Comparison of ENCODE assay signal across 34 mouse cellular contexts in the genomic region with DNA sequence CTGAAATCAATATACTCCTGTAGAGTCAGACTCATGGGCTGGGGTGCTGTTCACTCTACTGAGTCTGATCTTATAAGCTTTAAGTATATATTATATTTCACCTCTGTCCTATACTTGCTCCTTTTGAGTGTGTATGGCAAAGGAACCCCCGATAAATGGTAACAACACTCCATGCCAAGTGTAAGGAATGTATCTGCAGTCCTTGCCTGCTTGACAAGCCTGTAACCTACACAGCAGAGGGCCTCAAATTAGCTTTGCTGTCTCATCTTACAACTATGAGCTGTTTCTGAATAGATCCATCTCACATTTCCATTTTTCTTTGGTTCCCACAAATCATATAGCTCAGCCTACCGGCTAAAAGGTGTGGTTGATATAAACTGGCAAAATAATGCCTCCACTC. TPM values are rescaled to one million over a fixed set of nuclear protein-coding genes. Genes with fewer than 3 reads are reported as not detected.
"Had no signal": no experiment of that assay in that cellular context is flagged by ENCODE, and none has a peak within 500 bp of the region (broad histone marks: within the 10 kb centered on the region; RNA-seq: fewer than 3 reads in every experiment).

No protein-coding gene starts in this region.

- H3K27me3 ChIP-seq: heart, embryonic 12.5 days; heart, embryonic 13.5 days; heart, embryonic 15.5 days; hindbrain, embryonic 12.5 days; hindbrain, embryonic 13.5 days; hindbrain, embryonic 15.5 days; intestine, embryonic 15.5 days; kidney, embryonic 15.5 days had no signal

- H3K27ac ChIP-seq: heart, embryonic 13.5 days; heart, embryonic 15.5 days; hindbrain, embryonic 10.5 days; hindbrain, embryonic 12.5 days; hindbrain, embryonic 13.5 days; hindbrain, embryonic 14.5 days; hindbrain, embryonic 15.5 days; hindbrain, postnatal 0 days; intestine, embryonic 15.5 days; kidney, embryonic 15.5 days; kidney, postnatal 0 days; layer of hippocampus, adult 2 months; left cerebral cortex, adult 2 months had no signal

- H3K4me2 ChIP-seq: heart, embryonic 12.5 days; heart, embryonic 13.5 days; heart, embryonic 15.5 days; hindbrain, embryonic 12.5 days; hindbrain, embryonic 13.5 days; hindbrain, embryonic 14.5 days; hindbrain, embryonic 15.5 days; intestine, embryonic 15.5 days; kidney, embryonic 15.5 days had no signal

- H3K4me3 ChIP-seq: heart, embryonic 12.5 days; heart, embryonic 13.5 days; heart, embryonic 15.5 days; hindbrain, embryonic 10.5 days; hindbrain, embryonic 12.5 days; hindbrain, embryonic 13.5 days; hindbrain, embryonic 15.5 days; intestine, embryonic 15.5 days; kidney, embryonic 15.5 days; layer of hippocampus, adult 2 months; left cerebral cortex, adult 2 months had no signal

- H3K9ac ChIP-seq: heart, embryonic 12.5 days; heart, embryonic 13.5 days; heart, embryonic 15.5 days; hindbrain, embryonic 12.5 days; hindbrain, embryonic 13.5 days; hindbrain, embryonic 14.5 days; hindbrain, embryonic 15.5 days; intestine, embryonic 15.5 days; kidney, embryonic 15.5 days had no signal

- DNase-seq: heart, postnatal 10 days; heart, postnatal 14 days; heart, postnatal 36 days; heart, postnatal 4 days; kidney, adult 11 months; kidney, adult 18-20 months; kidney, adult 2 months; kidney, adult 8-10 months; kidney, adult 9 months; kidney, postnatal 10 days; kidney, postnatal 14 days; kidney, postnatal 25 days; kidney, postnatal 36 days; kidney, postnatal 4 days; layer of hippocampus, adult 9-11 months; layer of hippocampus, postnatal 36 days had no signal

- ATAC-seq: hindbrain, embryonic 16.5 days; hindbrain, postnatal 0 days; inflammation-experienced regulatory T-cells, adult 6 months; intestine, embryonic 15.5 days; intestine, embryonic 16.5 days; intestine, postnatal 0 days had no signal

- H3K36me3 ChIP-seq: heart, embryonic 12.5 days; heart, embryonic 13.5 days; heart, embryonic 15.5 days; hindbrain, embryonic 10.5 days; hindbrain, embryonic 12.5 days; hindbrain, embryonic 13.5 days; hindbrain, embryonic 15.5 days; intestine, embryonic 15.5 days; kidney, embryonic 15.5 days had no signal

- H3K4me1 ChIP-seq: heart, embryonic 12.5 days; heart, embryonic 13.5 days; heart, embryonic 15.5 days; hindbrain, embryonic 10.5 days; hindbrain, embryonic 12.5 days; hindbrain, embryonic 13.5 days; hindbrain, embryonic 15.5 days; intestine, embryonic 15.5 days; kidney, embryonic 15.5 days had no signal

- H3K9me3 ChIP-seq: heart, embryonic 12.5 days; heart, embryonic 13.5 days; heart, embryonic 15.5 days; hindbrain, embryonic 10.5 days; hindbrain, embryonic 12.5 days; hindbrain, embryonic 13.5 days; hindbrain, embryonic 15.5 days; intestine, embryonic 15.5 days; kidney, embryonic 15.5 days had no signal

RNA-seq across cellular contexts. Expression of gene 4930578C19Rik, which starts 46.6 kb away (rescaled TPM):
- polyA plus RNA-seq: heart, embryonic 12.5 days; inflammation-experienced regulatory T-cells, adult 6 months had no signal
